Mouse (Mus musculus) natural killer cell, adult 2 months (primary cell): ENCODE measurements around the gene Tmem185a.
A peak's percentile ranks its signal among the peaks of the same experiment; 100 is the strongest.
"Not testable (repeated sequence)": the region's sequence is repeated elsewhere in the genome, so short reads cannot be mapped to it uniquely, and the experiment has no call there.

ENCODE experiments used
- DNase-seq, 2 experiments: peaks; one replicate each; pipeline ENCODE4 v3.0.0; 2022; ENCODE audit warnings: low spot score in 2 of 2

Tmem185a gene

GRCm38 (mm10) chrX:70476792-70477776 is at the start of gene Tmem185a:
Gene Tmem185a, minus strand, starts transcription at chrX:70477180.
- DNase-seq, result peak; percentile 65 to 74

GRCm38 (mm10) chrX:70514413-70514812 is 37.4 kb upstream of the Tmem185a start:
- DNase-seq, result not testable (repeated sequence)

- not testable (repeated sequence) for DNase-seq
Measured at GRCm38 (mm10) chrX:70487328-70487727, 10.3 kb upstream of the Tmem185a start.

GRCm38 (mm10) chrX:70482154-70482553 is 5.2 kb upstream of the Tmem185a start:
- no peak for DNase-seq

- DNase-seq, result no peak
Measured at GRCm38 (mm10) chrX:70478701-70479100, 1.7 kb upstream of the Tmem185a start.

- no peak for DNase-seq
Measured at GRCm38 (mm10) chrX:70475215-70475765, 1.7 kb downstream of the Tmem185a start.

- no peak for DNase-seq
Measured at GRCm38 (mm10) chrX:70466897-70467296, 10.1 kb downstream of the Tmem185a start.

- no peak for DNase-seq
Measured at GRCm38 (mm10) chrX:70465489-70465888, 11.5 kb downstream of the Tmem185a start.

- no peak for DNase-seq
Measured at GRCm38 (mm10) chrX:70463621-70464020, 13.4 kb downstream of the Tmem185a start.

- not testable (repeated sequence) for DNase-seq
Measured at GRCm38 (mm10) chrX:70452359-70452758, 24.6 kb downstream of the Tmem185a start.

- not testable (repeated sequence) for DNase-seq
Measured at GRCm38 (mm10) chrX:70425473-70425872, 51.5 kb downstream of the Tmem185a start.
